25 mouse cellular contexts compared by ENCODE assay signal in genomic region chr16:13866616-13867015, GRCm38 (mm10). TPM values are rescaled to one million over a fixed set of nuclear protein-coding genes. Genes with fewer than 3 reads are reported as not detected.
DNase-seq lines count a peak whose midpoint lies in the region; ATAC-seq and TF ChIP-seq lines count a peak whose summit lies in the region.
"Had no signal": no experiment of that assay in that cellular context is flagged by ENCODE, and none has a peak within 500 bp of the region (broad histone marks: within the 10 kb centered on the region; RNA-seq: fewer than 3 reads in every experiment).

No protein-coding gene starts in this region.

- no peak for TF ChIP-seq CTCF in layer of hippocampus, adult 2 months (conservative IDR thresholded peaks at IDR 0.05)
- no peak for TF ChIP-seq CTCF in lung, postnatal 0 days (IDR thresholded peaks at IDR 0.05)
- no peak for TF ChIP-seq CTCF in cortical plate, adult 2 months (IDR thresholded peaks at IDR 0.05; ENCODE audit: extremely low read depth, insufficient read depth, low read length)

- no peak overlapping the region for H3K4me3 ChIP-seq in layer of hippocampus, adult 2 months
- H3K4me3 ChIP-seq in lung, postnatal 0 days (ENCODE audit: low read depth, low read length) = no peak overlapping the region
- H3K4me3 ChIP-seq in cortical plate, adult 2 months (ENCODE audit: insufficient read depth, low read length) = no peak overlapping the region
- H3K4me3 ChIP-seq in midbrain, embryonic 15.5 days = no peak overlapping the region
- H3K4me3 ChIP-seq: embryonic facial prominence, embryonic 13.5 days; hindbrain, embryonic 10.5 days; hindbrain, embryonic 15.5 days; liver, embryonic 15.5 days; midbrain, embryonic 10.5 days; myocyte; neural tube, embryonic 12.5 days had no signal

- no peak overlapping the region for H3K9ac ChIP-seq in lung, postnatal 0 days (replicated peaks; ENCODE audit: low read depth)
- H3K9ac ChIP-seq in midbrain, embryonic 15.5 days = no peak overlapping the region
- H3K9ac ChIP-seq: embryonic facial prominence, embryonic 13.5 days; forebrain, postnatal 0 days; hindbrain, embryonic 15.5 days; liver, embryonic 15.5 days; neural tube, embryonic 12.5 days had no signal

- no peaks in the 10 kb centered on the region for H3K9me3 ChIP-seq in lung, postnatal 0 days (ENCODE audit: low read length)
- H3K9me3 ChIP-seq in midbrain, embryonic 15.5 days = no peaks in the 10 kb centered on the region
- H3K9me3 ChIP-seq: embryonic facial prominence, embryonic 13.5 days; hindbrain, embryonic 10.5 days; hindbrain, embryonic 15.5 days; liver, embryonic 15.5 days; midbrain, embryonic 10.5 days; neural tube, embryonic 12.5 days had no signal

- 60% methylated on average over 5 of the region's 5 CpGs for WGBS in lung, postnatal 0 days
- 84% methylated on average over 5 of the region's 5 CpGs for WGBS in midbrain, embryonic 15.5 days

- peaks cover 14% of the 10 kb centered on the region; the same call in 1 of the 2 replicates for H3K36me3 ChIP-seq in lung, postnatal 0 days (ENCODE audit: insufficient read depth, low read length)
- H3K36me3 ChIP-seq in midbrain, embryonic 15.5 days (replicated peaks) = peaks cover 9% of the 10 kb centered on the region; the same call in 1 of the 2 replicates

- no peak overlapping the region for H3K4me2 ChIP-seq in lung, postnatal 0 days (replicated peaks; ENCODE audit: low read depth, low read length)
- no peak overlapping the region for H3K4me2 ChIP-seq in midbrain, embryonic 15.5 days
- H3K4me2 ChIP-seq: embryonic facial prominence, embryonic 13.5 days; hindbrain, embryonic 15.5 days; liver, embryonic 15.5 days; neural tube, embryonic 12.5 days had no signal

- no peak for TF ChIP-seq EP300 in lung, postnatal 0 days (IDR thresholded peaks at IDR 0.05)

- peak overlapping the region; percentile 84 for H3K27ac ChIP-seq in layer of hippocampus, adult 2 months
- no peak overlapping the region; the same call in 1 of the 2 replicates for H3K27ac ChIP-seq in lung, postnatal 0 days (ENCODE audit: low read length)
- peak overlapping the region; percentile 50; the same call in 1 of the 2 replicates for H3K27ac ChIP-seq in cortical plate, adult 2 months (ENCODE audit: insufficient read depth, low read length)
- no peak overlapping the region for H3K27ac ChIP-seq in midbrain, embryonic 15.5 days
- H3K27ac ChIP-seq: embryonic facial prominence, embryonic 13.5 days; hindbrain, embryonic 10.5 days; hindbrain, embryonic 15.5 days; liver, embryonic 15.5 days; midbrain, embryonic 10.5 days; neural tube, embryonic 12.5 days had no signal

- H3K27me3 ChIP-seq in lung, postnatal 0 days (replicated peaks; ENCODE audit: insufficient read depth, low read length) = no peaks in the 10 kb centered on the region
- H3K27me3 ChIP-seq in midbrain, embryonic 15.5 days (replicated peaks) = no peaks in the 10 kb centered on the region
- H3K27me3 ChIP-seq: CH12.LX; embryonic facial prominence, embryonic 13.5 days; hindbrain, embryonic 15.5 days; liver, embryonic 15.5 days; neural tube, embryonic 12.5 days had no signal

- ATAC-seq in lung, postnatal 0 days = no peak
- ATAC-seq in midbrain, embryonic 15.5 days (replicated peaks) = no peak
- no peak for ATAC-seq in monocyte, adult 5-6 weeks (replicated peaks; ENCODE audit: insufficient number of reproducible peaks, low FRiP score, low TSS enrichment, poor library complexity, severe bottlenecking)
- ATAC-seq: activated CD4-positive, CD25-positive, alpha-beta regulatory T cell, adult 4 months had no signal

- H3K4me1 ChIP-seq in lung, postnatal 0 days (ENCODE audit: insufficient read depth, low read depth, low read length) = no peaks in the 10 kb centered on the region
- H3K4me1 ChIP-seq in cortical plate, adult 2 months (ENCODE audit: control insufficient read depth, insufficient read depth, low read length) = no peaks in the 10 kb centered on the region
- no peaks in the 10 kb centered on the region for H3K4me1 ChIP-seq in midbrain, embryonic 15.5 days
- H3K4me1 ChIP-seq: embryonic facial prominence, embryonic 13.5 days; hindbrain, embryonic 15.5 days had no signal

- no peak for DNase-seq in layer of hippocampus, adult 2 months (ENCODE audit: low spot score in 2 of 2)
- no peak for DNase-seq in layer of hippocampus, postnatal 36 days
- peak; percentile 12 for DNase-seq in lung, postnatal 0 days (ENCODE audit: low spot score)
- DNase-seq in lung, postnatal 10 days = no peak
- DNase-seq: adrenal gland, adult 8-10 months; cerebellum, adult 11-12 months; cerebellum, adult 9-11 months; forebrain, postnatal 0 days; gastrocnemius, postnatal 10 days; heart, postnatal 14 days; kidney, postnatal 10 days; left cerebral cortex, postnatal 4 days had no signal

- no peak for TF ChIP-seq POLR2A in cortical plate, adult 2 months (IDR thresholded peaks at IDR 0.05; ENCODE audit: extremely low read depth, insufficient read depth, low read length)

RNA-seq across cellular contexts. Expression of gene Pdxdc1, which starts 36.3 kb away (rescaled TPM):
- 10 to 100 TPM; 72.8 to 74.1 TPM for total RNA-seq in layer of hippocampus, adult 2 months (2021)
- total RNA-seq in layer of hippocampus, postnatal 36 days (2021) = 10 to 100 TPM; 69.6 to 79.3 TPM
- polyA plus RNA-seq in lung, postnatal 0 days (2015; fragmentation: Nextera tagmentation; extraction: Ambion mirVana) = 57.0 and 59.0 TPM in 2 replicates
- polyA plus RNA-seq in cortical plate, adult 2 months (2012; rRNA removed) = 75.3 and 78.4 TPM in 2 replicates
- 75.4 and 79.8 TPM in 2 replicates for polyA plus RNA-seq in midbrain, embryonic 15.5 days (2015; fragmentation: Nextera tagmentation; extraction: Ambion mirVana)
- total RNA-seq in monocyte, adult 5-6 weeks (2017) = 86.4 to 117 TPM (median 103 TPM) in 3 replicates

RNA-seq across cellular contexts. Expression of gene Mpv17l, which starts 36.3 kb away (rescaled TPM):
- 10 to 100 TPM; 67.5 to 71.3 TPM for total RNA-seq in layer of hippocampus, adult 2 months (2021)
- total RNA-seq in layer of hippocampus, postnatal 36 days (2021) = 10 to 100 TPM; 74.0 to 82.2 TPM
- polyA plus RNA-seq in lung, postnatal 0 days (2015; fragmentation: Nextera tagmentation; extraction: Ambion mirVana) = 8.0 and 11.9 TPM in 2 replicates
- polyA plus RNA-seq in cortical plate, adult 2 months (2012; rRNA removed) = 53.9 and 56.4 TPM in 2 replicates
- 25.5 and 28.4 TPM in 2 replicates for polyA plus RNA-seq in midbrain, embryonic 15.5 days (2015; fragmentation: Nextera tagmentation; extraction: Ambion mirVana)
- 0.29 to 0.64 TPM (median 0.39 TPM) in 3 replicates for total RNA-seq in monocyte, adult 5-6 weeks (2017)
- total RNA-seq: granulocyte monocyte progenitor cell, adult 5-6 weeks had no signal

RNA-seq across cellular contexts. Expression of gene Ntan1, which starts 48.0 kb away (rescaled TPM):
- total RNA-seq in layer of hippocampus, adult 2 months (2021) = 10 to 100 TPM; 79.9 to 83.7 TPM
- 10 to 100 TPM; 78.6 to 95.1 TPM for total RNA-seq in layer of hippocampus, postnatal 36 days (2021)
- 135 and 141 TPM in 2 replicates for polyA plus RNA-seq in lung, postnatal 0 days (2015; fragmentation: Nextera tagmentation; extraction: Ambion mirVana)
- 121 TPM in 2 replicates for polyA plus RNA-seq in cortical plate, adult 2 months (2012; rRNA removed)
- 191 and 208 TPM in 2 replicates for polyA plus RNA-seq in midbrain, embryonic 15.5 days (2015; fragmentation: Nextera tagmentation; extraction: Ambion mirVana)
- total RNA-seq in monocyte, adult 5-6 weeks (2017) = 46.8 to 63.3 TPM (median 57.8 TPM) in 3 replicates

Comparison
In these comparisons a context has a peak if more than half of its experiments do, and no peak if none do; other contexts are left out.
1. H3K27ac ChIP-seq: peak in layer of hippocampus, adult 2 months (single experiment) and cortical plate, adult 2 months (single experiment); none in lung, postnatal 0 days (single experiment) and midbrain, embryonic 15.5 days (single experiment).
2. RNA of gene Mpv17l, which starts 36.3 kb away (total RNA-seq): 74.0 to 82.2 TPM in layer of hippocampus, postnatal 36 days and 67.5 to 71.3 TPM in layer of hippocampus, adult 2 months; 0.29 to 0.64 TPM in monocyte, adult 5-6 weeks; every median in the first group is over 10 times any median in the second.